Mouse (Mus musculus) ES-E14 (cell line): ENCODE results near the gene Dhrs7b. TPM values are rescaled to one million over a fixed set of nuclear protein-coding genes. Genes with fewer than 3 reads are reported as not detected.

Experiments used
- DNase-seq: peaks from one replicate; pipeline ENCODE4 v3.0.0-alpha.2; 2013; ENCODE audit warnings: low read depth, low spot score
- H3K27ac ChIP-seq: 2 replicates; pipeline ENCODE4 v1.5.1; 2012; ENCODE audit warnings: low read depth, mild to moderate bottlenecking, low read length, moderate library complexity, mixed read lengths; ENCODE audit not compliant: poor library complexity, insufficient read depth, severe bottlenecking
- H3K36me3 ChIP-seq: 2 replicates; pipeline ENCODE4 v1.6.1; 2012; ENCODE audit warnings: mild to moderate bottlenecking, low read length, moderate library complexity, mixed read lengths; ENCODE audit not compliant: control insufficient read depth, poor library complexity, insufficient read depth, severe bottlenecking
- H3K4me1 ChIP-seq, 2 experiments: fragments of 150-350 bp in 1 of 2; sonication (generic) in 1 of 2; 2 replicates each; pipeline ENCODE4 v1.6.1; 2012; ENCODE audit warnings: low read length in 2 of 2, mild to moderate bottlenecking in 1 of 2, mixed read lengths in 1 of 2; ENCODE audit not compliant: control insufficient read depth in 2 of 2, insufficient read depth in 2 of 2, poor library complexity in 1 of 2
- H3K4me3 ChIP-seq, 2 experiments: fragments of 150-350 bp in 1 of 2; sonication (generic) in 1 of 2; 2 replicates each; pipeline ENCODE4 v1.5.1; 2012; ENCODE audit warnings: low read length in 2 of 2, low read depth in 1 of 2, mild to moderate bottlenecking in 1 of 2, mixed read lengths in 1 of 2; ENCODE audit not compliant: insufficient read depth in 1 of 2, poor library complexity in 1 of 2, severe bottlenecking in 1 of 2
- H3K9ac ChIP-seq: 2 replicates; pipeline ENCODE4 v1.6.1; 2012; ENCODE audit warnings: low read depth, mild to moderate bottlenecking, low read length, mixed read lengths; ENCODE audit not compliant: poor library complexity, insufficient read depth, severe bottlenecking
- H3K9me3 ChIP-seq: fragments of 150-350 bp; sonication (generic); 2 replicates; pipeline ENCODE4 v1.6.1; 2012; ENCODE audit warnings: low read depth, mild to moderate bottlenecking, low read length; ENCODE audit not compliant: control insufficient read depth, insufficient read depth
- CHD2 ChIP-seq: IDR thresholded peaks from 2 replicates; pipeline ENCODE4 v1.6.1; 2014; ENCODE audit warnings: mild to moderate bottlenecking, low read depth, low read length, inconsistent platforms
- HCFC1 ChIP-seq: IDR thresholded peaks from 2 replicates; pipeline ENCODE4 v1.6.1; 2012; ENCODE audit warnings: low read length, inconsistent platforms, borderline replicate concordance; ENCODE audit not compliant: insufficient read depth
- MAFK ChIP-seq: IDR thresholded peaks from 2 replicates; pipeline ENCODE4 v1.6.1; 2014; ENCODE audit warnings: mild to moderate bottlenecking, low read depth, low read length, inconsistent platforms; ENCODE audit not compliant: insufficient read depth
- ZC3H11A ChIP-seq: IDR thresholded peaks from 2 replicates; pipeline ENCODE4 v1.6.1; 2012; ENCODE audit warnings: low read depth, mild to moderate bottlenecking, inconsistent platforms, low read length, borderline replicate concordance
- ZNF384 ChIP-seq: IDR thresholded peaks from 2 replicates; pipeline ENCODE4 v1.6.1; 2012; ENCODE audit warnings: low read depth, low read length, inconsistent platforms
- in situ Hi-C, 2 experiments: fragments of 600-800 bp; cut with MboI; formaldehyde crosslinking; loops; one replicate each; pipeline ENCODE4 v1.15.1; 2025; ENCODE audit warnings: low sequenced_read_pairs in 2 of 2, inconsistent platforms in 1 of 2; ENCODE audit not compliant: unreplicated experiment in 2 of 2
- total RNA-seq: library from RNA; depleted of rRNA; stranded (reverse); fragments of 300-350 nt; gene quantifications from 2 replicates; pipeline ENCODE4 v1.2.3, GENCODE M21; 2012; rRNA removed

The Dhrs7b gene
- total RNA-seq = 102 and 142 TPM in 2 replicates

DNA sequence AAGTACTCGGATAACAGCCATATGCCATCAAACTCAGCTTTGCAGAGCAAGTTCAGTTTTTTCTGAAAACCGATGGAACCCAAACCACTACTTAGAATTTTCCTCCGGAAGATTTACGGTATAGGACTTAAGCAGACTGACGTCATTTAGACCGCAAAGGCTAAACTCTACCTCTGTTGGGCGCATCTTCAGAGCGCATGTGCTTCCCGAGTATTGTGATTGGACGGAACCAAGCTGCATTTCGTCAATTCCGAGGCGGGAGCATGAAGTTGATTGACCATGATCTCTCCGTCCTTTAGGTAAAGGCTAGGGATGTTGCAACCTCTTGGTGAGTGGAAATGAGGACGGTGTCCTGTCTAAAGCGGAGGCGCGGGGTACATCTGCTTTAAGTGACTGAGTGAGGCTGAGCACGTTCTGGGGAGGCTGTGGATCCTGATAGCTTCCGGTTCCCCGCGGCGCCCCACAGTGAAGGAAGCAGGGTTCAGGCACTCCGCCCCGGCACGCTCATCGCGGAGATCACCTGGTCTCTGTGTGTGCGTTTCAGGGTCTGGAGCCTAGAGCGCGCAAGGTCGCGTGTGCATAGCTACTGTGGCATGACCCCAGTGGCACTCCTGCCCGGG, at the start of gene Dhrs7b:
TSS of gene Dhrs7b (plus strand) at position 199 of the 620 bp plus-strand sequence.
- TF ChIP-seq ZNF384 = peak; percentile 56; the same call in 1 of the 2 replicates
- TF ChIP-seq MAFK = no peak
- TF ChIP-seq HCFC1 = peak; percentile 73; the same call in 1 of the 2 replicates
- no peak for TF ChIP-seq ZC3H11A
- peak; percentile 74; the same call in 1 of the 2 replicates for TF ChIP-seq CHD2
- Histone ChIP-seq H3K27ac (peak within 1 kb of the TSS; percentile 91), H3K9ac (peak within 1 kb of the TSS; percentile 96), H3K9me3 (no peaks in the 10 kb centered on the region), H3K36me3 (no peaks in the 10 kb centered on the region; the same call in 1 of the 2 replicates), H3K4me1 (peaks cover 0 to 2% of the 10 kb centered on the region in 2 experiments; a peak in 1 of 4 replicates), H3K4me3 (peak within 1 kb of the TSS; percentile 90 to 92)
- peak; percentile 90 for DNase-seq
- in situ Hi-C loops = no loop called here

DNA sequence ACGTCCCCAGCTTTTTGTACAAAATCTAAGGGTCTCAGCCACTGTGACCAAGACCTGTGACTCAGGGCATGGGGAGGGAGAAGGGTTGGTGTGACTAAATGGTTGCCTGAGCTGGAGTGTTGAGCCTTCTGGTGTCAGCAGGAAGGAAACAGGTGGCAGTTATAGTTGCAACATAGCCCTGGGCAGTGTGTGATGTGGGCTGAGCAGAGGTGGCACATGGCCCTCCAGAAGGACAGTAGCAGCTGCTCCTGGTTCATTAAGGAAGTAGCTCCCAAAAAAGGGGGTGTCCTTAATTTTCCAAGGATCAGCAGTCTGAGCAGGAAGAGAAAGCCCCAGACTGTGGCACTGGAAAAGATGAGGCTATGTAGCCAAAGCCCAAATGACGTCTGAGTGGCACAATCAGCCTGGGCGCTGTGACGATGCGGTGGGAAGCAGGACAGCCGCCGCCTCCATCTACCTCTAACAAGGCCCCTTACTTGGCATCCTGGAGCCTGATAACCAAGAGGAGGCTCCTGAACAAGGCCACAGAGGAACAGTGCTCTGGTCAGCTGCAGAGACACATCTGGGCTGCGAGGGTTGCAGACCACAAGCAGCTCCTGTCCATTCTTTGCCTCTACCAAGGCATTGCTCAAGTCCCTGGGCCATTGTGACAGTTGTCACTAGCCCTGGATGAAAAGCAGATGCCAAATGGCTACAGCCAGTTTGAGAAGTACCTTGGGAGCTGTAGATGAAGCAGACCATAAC, 46.1 kb upstream of the Dhrs7b start:
- Histone ChIP-seq H3K9ac (no peak overlapping the region), H3K27ac (no peak overlapping the region), H3K4me1 (peaks cover 0 to 6% of the 10 kb centered on the region in 2 experiments; a peak in 1 of 4 replicates), H3K4me3 (no peak overlapping the region), H3K36me3 (peaks cover 61% of the 10 kb centered on the region), H3K9me3 (no peaks in the 10 kb centered on the region)
- in situ Hi-C loops = no loop called here
- TF ChIP-seq MAFK = no peak
- TF ChIP-seq CHD2 = no peak
- no peak for TF ChIP-seq HCFC1
- no peak for TF ChIP-seq ZC3H11A
- TF ChIP-seq ZNF384 = no peak
- no peak for DNase-seq

DNA sequence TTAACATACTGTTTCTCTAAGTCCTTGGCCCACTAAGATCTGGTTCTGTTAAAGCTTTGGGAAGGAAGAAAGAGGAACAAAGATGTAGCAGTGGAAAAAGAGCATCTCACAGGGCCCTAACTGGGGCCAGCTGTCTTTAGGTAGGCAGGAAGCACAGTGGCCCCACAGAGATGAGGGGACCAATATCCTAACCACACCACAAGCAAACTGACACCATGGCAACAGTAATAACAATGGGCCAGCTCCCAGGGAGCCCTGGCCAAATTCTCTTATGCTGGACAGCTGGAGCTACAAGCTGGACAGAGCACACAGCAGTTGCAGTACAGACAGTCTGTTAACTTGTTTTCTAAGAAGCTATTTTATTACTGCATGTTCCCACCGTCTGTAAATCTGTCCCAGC, 42.8 kb upstream of the Dhrs7b start:
- H3K36me3 ChIP-seq = peaks cover 59% of the 10 kb centered on the region
- DNase-seq = no peak
- in situ Hi-C loops = no loop called here

DNA sequence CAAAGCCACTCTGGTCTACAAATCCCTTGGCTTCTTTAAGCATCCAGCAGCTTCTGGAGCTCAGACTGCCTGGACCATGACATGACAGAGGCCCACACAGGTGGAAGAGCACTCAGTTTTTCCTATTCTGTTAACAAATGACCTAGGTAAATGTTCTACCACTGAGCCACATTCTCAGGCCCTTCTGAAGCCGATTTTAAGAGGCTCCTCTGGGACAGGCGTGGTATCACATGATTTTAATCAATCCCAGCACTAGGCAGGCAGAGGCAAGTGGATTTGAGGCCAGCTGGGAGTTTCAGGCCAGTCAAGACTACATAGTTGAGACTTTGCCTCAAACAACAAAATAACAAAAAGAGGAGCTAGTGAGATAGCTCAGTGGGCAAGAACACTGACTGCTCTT, 40.0 kb upstream of the Dhrs7b start:
- Histone ChIP-seq H3K9ac (no peak overlapping the region), H3K9me3 (no peaks in the 10 kb centered on the region), H3K4me1 (no peaks in the 10 kb centered on the region), H3K36me3 (peaks cover 57% of the 10 kb centered on the region), H3K27ac (no peak overlapping the region), H3K4me3 (no peak overlapping the region)
- TF ChIP-seq MAFK (no peak), CHD2 (no peak), ZNF384 (no peak), ZC3H11A (no peak), HCFC1 (no peak)
- no peak for DNase-seq
- in situ Hi-C loops = no loop called here

More for the DNA sequence above, 42.8 kb upstream of the Dhrs7b start:
- Histone ChIP-seq H3K4me1 (no peaks in the 10 kb centered on the region), H3K27ac (no peak overlapping the region), H3K9me3 (no peaks in the 10 kb centered on the region), H3K4me3 (no peak overlapping the region), H3K9ac (no peak overlapping the region)
- TF ChIP-seq ZC3H11A (no peak), ZNF384 (no peak), CHD2 (no peak)
